Mouse (Mus musculus) cerebellum, postnatal 14 days (tissue): Measurements from ENCODE around the gene Spata6.

Experiments
- DNase-seq, 2 experiments: peaks; one replicate each; pipeline ENCODE4 v3.0.0; 2021; ENCODE audit warnings: mixed read lengths in 2 of 2

Spata6 gene

DNA sequence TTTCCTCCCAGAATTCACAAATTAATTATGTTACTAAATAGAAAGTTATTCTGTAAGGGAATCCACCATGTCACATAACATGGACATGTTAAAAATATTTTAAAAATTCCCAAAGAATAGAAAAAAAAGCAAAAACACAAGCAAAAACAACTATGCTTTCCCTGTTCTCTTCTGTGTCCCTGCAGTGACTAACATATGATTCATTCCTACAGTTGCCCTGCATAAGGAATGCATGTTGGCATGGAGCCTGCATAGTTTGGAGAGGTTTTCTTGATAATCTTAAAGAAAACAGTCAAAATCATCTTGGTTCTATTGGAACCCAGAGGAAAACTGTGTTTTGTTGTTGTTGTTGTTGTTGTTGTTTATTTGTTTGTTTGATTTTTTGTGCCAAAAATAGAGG, 132.8 kb downstream of the Spata6 start:
- DNase-seq: no peak

- no peak for DNase-seq
Measured at GRCm38 (mm10) chr4:111866701-111867100, 146.9 kb downstream of the Spata6 start.

DNA sequence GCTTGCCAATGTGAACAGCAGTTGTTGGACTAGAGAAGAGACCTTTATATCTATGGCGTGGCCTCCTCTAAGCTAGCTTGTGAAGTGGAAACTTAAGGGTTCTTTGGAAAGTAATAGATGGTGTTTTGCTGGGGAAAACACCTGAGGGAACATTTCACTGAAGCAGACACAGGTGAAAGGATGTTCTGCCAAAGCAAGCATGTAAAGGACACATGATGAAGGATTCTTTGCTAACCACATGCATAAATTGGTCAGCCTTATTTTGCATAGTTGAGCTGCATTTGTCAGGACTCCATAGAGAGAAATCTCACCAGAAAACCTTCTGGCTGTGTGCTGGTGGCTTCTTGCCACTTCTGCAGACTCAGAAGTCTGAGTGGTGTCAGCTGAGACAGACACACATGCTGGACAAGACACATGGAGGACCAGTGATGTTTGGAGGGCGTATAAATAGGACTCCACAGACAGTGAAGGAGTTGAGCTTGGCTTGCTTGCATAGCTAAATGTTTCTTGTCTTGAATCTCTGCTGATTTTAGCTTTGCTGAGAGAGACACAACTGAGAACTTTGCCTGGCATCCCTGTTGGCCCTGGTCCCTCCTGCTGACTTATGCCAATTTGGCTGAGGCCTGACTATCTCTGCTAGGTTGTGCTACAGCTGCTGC, 148.1 kb downstream of the Spata6 start:
- DNase-seq: peak; percentile 3 to 5
